Mouse (Mus musculus): Measurements from ENCODE around the gene Rnaseh1. TPM values are rescaled to one million over a fixed set of nuclear protein-coding genes. Genes with fewer than 3 reads are reported as not detected.

Gene Rnaseh1
- total and polyA plus RNA-seq, 2 experiments: 4.7 to 5.3 TPM

DNA sequence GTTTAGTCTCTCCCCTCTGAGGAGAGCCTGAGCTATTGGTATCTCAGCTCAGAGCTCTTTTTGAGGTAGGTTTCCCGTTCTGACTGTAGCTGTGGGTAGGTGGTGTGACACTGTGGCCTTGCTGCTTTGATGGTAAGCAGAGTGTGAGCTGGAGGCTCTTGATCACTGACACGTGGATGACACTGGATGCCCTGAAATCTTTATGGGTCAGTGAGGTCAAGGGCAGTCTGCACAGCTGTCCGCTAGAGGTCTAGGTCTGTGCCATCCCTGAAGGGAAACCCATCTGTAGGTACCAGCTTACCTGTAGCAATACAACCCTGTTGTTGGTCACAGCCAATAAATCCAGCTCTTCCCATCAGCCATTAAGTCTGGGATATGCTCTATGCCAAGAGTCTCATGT is 36.4 kb downstream of the Rnaseh1 start:
- WGBS: 19% methylated on average over 3 of the region's 3 CpGs
- Histone ChIP-seq H3K27me3 (ENCODE audit: control insufficient read depth, insufficient read depth, low read length) (no peaks in the 10 kb centered on the region), H3K36me3 (ENCODE audit: control insufficient read depth, insufficient read depth, low read length) (peaks cover 18% of the 10 kb centered on the region), H3K9ac (ENCODE audit: low read depth, low read length) (no peak overlapping the region), H3K4me1 (ENCODE audit: control insufficient read depth, insufficient read depth, low read length) (peaks cover 25% of the 10 kb centered on the region), H3K79me2 (ENCODE audit: control insufficient read depth, insufficient read depth, low read length) (peaks cover 9% of the 10 kb centered on the region; the same call in 1 of the 2 replicates), H3K4me3 (ENCODE audit: insufficient read depth, low read depth, low read length) (no peak overlapping the region), H3K27ac (replicated peaks; ENCODE audit: insufficient read depth, low read depth, low read length) (peak overlapping the region; percentile 15)
- TF ChIP-seq POLR2A (IDR thresholded peaks at IDR 0.05; ENCODE audit: extremely low read depth, insufficient read depth, low read length) (no peak), CTCF (IDR thresholded peaks at IDR 0.05; ENCODE audit: low read depth, low read length) (peak; percentile 17; the same call in 1 of the 2 replicates)
- peak; percentile 82 for DNase-seq (ENCODE audit: extremely low read depth, low read depth, low spot score)

DNA sequence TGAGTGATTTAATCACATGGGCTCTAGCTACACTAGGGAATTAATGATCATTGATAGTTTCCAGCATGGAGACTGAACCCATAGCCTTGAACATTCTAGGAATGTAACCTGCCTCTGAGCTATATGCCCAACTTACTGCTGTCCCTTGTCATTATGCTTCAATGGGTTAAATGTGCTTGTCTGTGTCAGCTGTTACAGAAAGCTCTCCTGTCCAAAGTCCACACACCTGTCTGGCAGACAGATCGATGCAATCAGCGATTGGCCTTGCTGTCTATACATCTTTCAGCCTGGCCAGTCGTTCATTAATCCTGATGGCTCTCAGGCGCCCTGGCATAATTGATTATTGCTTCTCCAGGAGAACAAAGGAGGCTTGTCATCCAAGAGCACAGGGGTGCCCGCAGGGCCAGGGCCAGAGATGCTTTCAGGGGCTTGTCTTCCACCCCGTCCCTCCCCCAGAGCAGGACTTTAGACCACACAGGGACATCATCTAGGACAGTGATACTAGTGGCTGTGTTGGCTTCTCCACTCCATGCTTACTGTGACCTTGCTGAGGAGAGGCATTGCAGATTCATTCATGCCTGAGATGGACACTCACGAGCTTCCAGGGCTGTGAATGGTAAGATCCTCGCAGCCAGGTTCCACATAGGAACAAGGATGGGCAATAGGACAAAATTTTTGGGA is 36.9 kb downstream of the Rnaseh1 start:
- peak; percentile 85 for DNase-seq (ENCODE audit: extremely low read depth, low read depth, low spot score)
- Histone ChIP-seq H3K27me3 (ENCODE audit: control insufficient read depth, insufficient read depth, low read length) (no peaks in the 10 kb centered on the region), H3K9ac (ENCODE audit: low read depth, low read length) (no peak overlapping the region), H3K27ac (replicated peaks; ENCODE audit: insufficient read depth, low read depth, low read length) (peak overlapping the region; percentile 73), H3K4me1 (ENCODE audit: control insufficient read depth, insufficient read depth, low read length) (peaks cover 21% of the 10 kb centered on the region), H3K4me3 (ENCODE audit: insufficient read depth, low read depth, low read length) (no peak overlapping the region), H3K79me2 (ENCODE audit: control insufficient read depth, insufficient read depth, low read length) (peaks cover 9% of the 10 kb centered on the region; the same call in 1 of the 2 replicates), H3K36me3 (ENCODE audit: control insufficient read depth, insufficient read depth, low read length) (peaks cover 15% of the 10 kb centered on the region)
- TF ChIP-seq CTCF (IDR thresholded peaks at IDR 0.05; ENCODE audit: low read depth, low read length) (no peak), POLR2A (IDR thresholded peaks at IDR 0.05; ENCODE audit: extremely low read depth, insufficient read depth, low read length) (no peak)
- 24% methylated on average over 8 of the region's 8 CpGs for whole genome bisulfite sequencing

DNA sequence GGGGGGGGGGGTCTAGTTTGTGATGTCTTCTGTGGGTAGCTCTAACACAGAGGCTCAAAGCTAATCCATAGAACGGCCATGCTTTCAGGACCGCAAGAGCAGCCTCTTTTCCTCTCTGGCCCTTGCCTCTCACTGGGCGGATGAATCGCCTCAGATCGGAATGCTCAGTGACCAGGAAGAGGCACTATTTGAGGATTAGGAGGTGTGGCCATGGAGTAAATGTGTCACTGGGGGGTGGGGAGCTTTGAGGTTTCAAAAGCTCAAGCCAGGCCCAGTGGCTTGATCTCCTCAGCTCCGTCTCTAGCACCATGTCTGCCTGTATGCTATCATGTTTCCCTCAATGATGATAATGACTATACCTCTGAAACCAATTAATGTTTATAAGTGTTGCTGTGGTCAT is 39.6 kb downstream of the Rnaseh1 start:
- Histone ChIP-seq H3K79me2 (ENCODE audit: control insufficient read depth, insufficient read depth, low read length) (peaks cover 8% of the 10 kb centered on the region; the same call in 1 of the 2 replicates), H3K27me3 (ENCODE audit: control insufficient read depth, insufficient read depth, low read length) (no peaks in the 10 kb centered on the region), H3K4me1 (ENCODE audit: control insufficient read depth, insufficient read depth, low read length) (peaks cover 19% of the 10 kb centered on the region), H3K27ac (replicated peaks; ENCODE audit: insufficient read depth, low read depth, low read length) (no peak overlapping the region), H3K4me3 (ENCODE audit: insufficient read depth, low read depth, low read length) (no peak overlapping the region), H3K9ac (ENCODE audit: low read depth, low read length) (no peak overlapping the region), H3K36me3 (ENCODE audit: control insufficient read depth, insufficient read depth, low read length) (peaks cover 8% of the 10 kb centered on the region)
- 43% methylated on average over 6 of the region's 6 CpGs for WGBS
- no peak for TF ChIP-seq POLR2A (IDR thresholded peaks at IDR 0.05; ENCODE audit: extremely low read depth, insufficient read depth, low read length)
- TF ChIP-seq CTCF (IDR thresholded peaks at IDR 0.05; ENCODE audit: low read depth, low read length): no peak
- DNase-seq (ENCODE audit: extremely low read depth, low read depth, low spot score): peak; percentile 63

DNA sequence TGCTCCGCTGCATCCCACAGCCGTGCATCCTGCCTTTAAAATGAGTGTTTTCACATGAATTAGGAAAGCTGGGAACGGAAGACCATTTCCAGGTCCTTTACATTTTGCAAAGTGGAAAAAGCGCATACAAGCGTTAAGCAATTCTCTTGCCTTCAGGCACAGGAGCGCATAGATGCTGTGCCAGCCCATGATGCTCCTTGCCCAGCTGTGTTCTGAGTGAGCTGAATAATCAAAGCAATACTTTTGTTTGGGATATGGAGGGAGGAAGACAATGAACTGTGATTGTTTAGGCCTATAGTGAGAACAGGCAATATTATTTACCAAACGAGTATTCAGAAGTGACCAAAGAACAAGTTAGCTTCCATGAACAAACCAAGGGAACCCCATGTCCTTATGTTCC is 41.3 kb downstream of the Rnaseh1 start:
- no peak for TF ChIP-seq POLR2A (IDR thresholded peaks at IDR 0.05; ENCODE audit: extremely low read depth, insufficient read depth, low read length)
- no peak for TF ChIP-seq CTCF (IDR thresholded peaks at IDR 0.05; ENCODE audit: low read depth, low read length)
- Histone ChIP-seq H3K9ac (ENCODE audit: low read depth, low read length) (no peak overlapping the region), H3K4me3 (ENCODE audit: insufficient read depth, low read depth, low read length) (no peak overlapping the region), H3K36me3 (ENCODE audit: control insufficient read depth, insufficient read depth, low read length) (peaks cover 7% of the 10 kb centered on the region; the same call in 1 of the 2 replicates), H3K27me3 (ENCODE audit: control insufficient read depth, insufficient read depth, low read length) (no peaks in the 10 kb centered on the region), H3K27ac (replicated peaks; ENCODE audit: insufficient read depth, low read depth, low read length) (no peak overlapping the region), H3K4me1 (ENCODE audit: control insufficient read depth, insufficient read depth, low read length) (peaks cover 16% of the 10 kb centered on the region), H3K79me2 (ENCODE audit: control insufficient read depth, insufficient read depth, low read length) (peaks cover 6% of the 10 kb centered on the region; the same call in 1 of the 2 replicates)
- 96% methylated on average over 7 of the region's 7 CpGs for WGBS
- no peak for DNase-seq (ENCODE audit: extremely low read depth, low read depth, low spot score)

DNA sequence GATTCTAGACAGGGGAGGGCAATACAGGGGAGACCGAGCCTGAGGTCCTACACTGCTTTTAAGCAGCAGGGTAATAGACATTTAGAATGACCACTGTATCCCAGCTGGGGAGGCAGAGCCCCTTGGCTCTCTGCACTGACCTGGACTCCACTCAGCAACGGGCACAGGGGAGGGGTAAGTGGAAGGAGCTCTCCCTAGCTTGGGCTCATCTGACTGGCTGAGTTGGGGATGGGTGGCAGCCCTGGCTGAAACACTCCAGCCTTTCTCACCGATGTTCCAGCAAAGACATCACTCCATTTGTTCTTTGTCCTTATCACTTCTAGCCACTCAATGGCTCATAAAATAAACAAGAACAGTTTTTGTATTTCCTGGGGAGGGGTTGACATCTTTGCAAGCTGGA is 44.3 kb downstream of the Rnaseh1 start:
- Histone ChIP-seq H3K36me3 (ENCODE audit: control insufficient read depth, insufficient read depth, low read length) (peaks cover 7% of the 10 kb centered on the region; the same call in 1 of the 2 replicates), H3K79me2 (ENCODE audit: control insufficient read depth, insufficient read depth, low read length) (0 out of 2 replicates have a peak, but pooled peaks cover 2% of the 10 kb centered on the region), H3K27me3 (ENCODE audit: control insufficient read depth, insufficient read depth, low read length) (no peaks in the 10 kb centered on the region), H3K4me3 (ENCODE audit: insufficient read depth, low read depth, low read length) (no peak overlapping the region), H3K4me1 (ENCODE audit: control insufficient read depth, insufficient read depth, low read length) (peaks cover 8% of the 10 kb centered on the region; the same call in 1 of the 2 replicates), H3K27ac (replicated peaks; ENCODE audit: insufficient read depth, low read depth, low read length) (no peak overlapping the region), H3K9ac (ENCODE audit: low read depth, low read length) (no peak overlapping the region)
- 56% methylated on average over 3 of the region's 3 CpGs for WGBS
- no peak for DNase-seq (ENCODE audit: extremely low read depth, low read depth, low spot score)
- no peak for TF ChIP-seq CTCF (IDR thresholded peaks at IDR 0.05; ENCODE audit: low read depth, low read length)
- no peak for TF ChIP-seq POLR2A (IDR thresholded peaks at IDR 0.05; ENCODE audit: extremely low read depth, insufficient read depth, low read length)

DNA sequence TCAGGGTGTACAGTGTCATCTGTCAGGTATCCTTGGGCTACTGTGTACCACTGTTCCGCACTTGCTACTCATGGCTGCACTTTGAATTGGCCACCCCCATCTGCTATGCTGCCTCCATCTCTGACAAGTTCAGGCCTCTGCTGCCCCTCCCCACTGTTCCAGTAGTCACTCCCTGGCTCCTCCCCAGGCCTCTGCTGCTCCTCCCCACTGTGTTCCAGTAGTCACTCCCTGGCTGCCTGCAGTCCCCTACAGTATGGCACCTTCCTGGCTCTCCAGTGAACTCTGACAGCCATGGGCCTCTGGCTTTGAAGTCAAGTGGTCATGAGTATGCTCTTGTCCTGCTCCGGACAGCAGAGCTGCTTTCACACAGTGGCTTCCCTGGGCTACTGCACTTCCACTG is 44.8 kb downstream of the Rnaseh1 start:
- Histone ChIP-seq H3K27ac (replicated peaks; ENCODE audit: insufficient read depth, low read depth, low read length) (no peak overlapping the region), H3K4me3 (ENCODE audit: insufficient read depth, low read depth, low read length) (no peak overlapping the region), H3K79me2 (ENCODE audit: control insufficient read depth, insufficient read depth, low read length) (0 out of 2 replicates have a peak, but pooled peaks cover 2% of the 10 kb centered on the region), H3K9ac (ENCODE audit: low read depth, low read length) (no peak overlapping the region), H3K4me1 (ENCODE audit: control insufficient read depth, insufficient read depth, low read length) (peaks cover 13% of the 10 kb centered on the region; the same call in 1 of the 2 replicates), H3K27me3 (ENCODE audit: control insufficient read depth, insufficient read depth, low read length) (no peaks in the 10 kb centered on the region), H3K36me3 (ENCODE audit: control insufficient read depth, insufficient read depth, low read length) (peaks cover 7% of the 10 kb centered on the region; the same call in 1 of the 2 replicates)
- 91% methylated on average over 2 of the region's 2 CpGs for WGBS
- DNase-seq (ENCODE audit: extremely low read depth, low read depth, low spot score): no peak
- TF ChIP-seq POLR2A (IDR thresholded peaks at IDR 0.05; ENCODE audit: extremely low read depth, insufficient read depth, low read length): no peak
- TF ChIP-seq CTCF (IDR thresholded peaks at IDR 0.05; ENCODE audit: low read depth, low read length): no peak
